Mouse (Mus musculus): ENCODE results near the gene Rbfox3.

GRCm38 (mm10) chr11:118479776-118480175 lies 431.6 kb downstream of the Rbfox3 start:
- TF ChIP-seq CTCF (IDR thresholded peaks at IDR 0.05), result no peak
- TF ChIP-seq EP300 (IDR thresholded peaks at IDR 0.05), result no peak

Data from lung, postnatal 0 days (tissue).